Mouse (Mus musculus) C2C12 (cell line): Measurements from ENCODE around the gene Srbd1.

Experiments
- CTCF ChIP-seq: IDR thresholded peaks from one replicate; pipeline ENCODE4 v1.5.1; 2011; ENCODE audit not compliant: control insufficient read depth, insufficient read depth, insufficient read length
- MAX ChIP-seq: IDR thresholded peaks from one replicate; pipeline ENCODE4 v1.6.1; 2011; ENCODE audit warnings: mild to moderate bottlenecking, control low read depth
- MYOG ChIP-seq: IDR thresholded peaks from one replicate; pipeline ENCODE4 v1.6.1; 2011; ENCODE audit not compliant: control insufficient read depth, insufficient read length; ENCODE audit errors: extremely low read depth
- USF1 ChIP-seq: IDR thresholded peaks from one replicate; pipeline ENCODE4 v1.6.1; 2011; ENCODE audit warnings: low read depth, mild to moderate bottlenecking, control low read depth, moderate library complexity

DNA sequence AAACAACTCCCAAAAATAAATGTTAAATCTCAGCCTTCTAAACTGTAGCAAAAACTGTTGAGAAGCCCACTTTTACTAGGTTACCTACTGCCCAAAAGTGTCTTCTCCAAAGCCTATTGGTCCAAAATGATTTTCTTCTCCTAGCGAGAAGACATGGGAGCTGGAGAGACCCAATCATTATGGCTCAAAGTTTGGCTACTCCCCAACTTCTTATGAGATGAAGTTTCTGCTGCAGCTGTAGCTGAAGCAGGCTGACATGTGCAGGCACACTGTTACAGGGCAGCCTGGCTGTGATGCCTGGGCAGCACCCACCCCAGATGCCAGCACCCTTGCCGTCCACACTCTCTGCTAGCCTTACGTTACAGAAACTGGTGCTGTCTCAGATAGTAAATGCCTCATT is 105.2 kb downstream of the Srbd1 start:
- no peak for TF ChIP-seq CTCF
- no peak for TF ChIP-seq MAX
- no peak for TF ChIP-seq MYOG
- no peak for TF ChIP-seq USF1
